Mouse (Mus musculus) right cerebral cortex, postnatal 25 days (tissue): ENCODE measurements around the gene Tmem169.

Experiments
- DNase-seq: peaks from one replicate; pipeline ENCODE4 v3.0.0; 2022

Gene Tmem169

DNA sequence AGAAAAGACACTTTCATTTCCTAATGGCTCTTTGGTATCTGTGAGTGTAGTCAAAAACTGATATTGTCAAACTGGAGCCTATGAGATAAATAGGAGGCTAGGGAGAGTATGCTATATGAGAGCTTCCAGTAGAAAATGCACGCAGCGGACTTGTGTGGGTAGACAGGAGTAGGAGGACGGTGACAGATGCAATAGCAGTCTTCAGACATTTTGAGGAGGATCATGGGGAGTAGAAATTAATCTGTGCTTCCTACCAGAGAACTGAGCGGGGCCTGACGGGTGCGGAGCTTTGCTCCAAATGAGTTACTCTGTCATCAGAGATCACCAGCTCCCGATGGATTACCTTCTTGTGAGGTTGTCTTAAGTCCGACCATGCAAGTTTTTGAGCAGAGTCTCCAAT is 52.6 kb downstream of the Tmem169 start:
- peak; percentile 10 for DNase-seq

DNA sequence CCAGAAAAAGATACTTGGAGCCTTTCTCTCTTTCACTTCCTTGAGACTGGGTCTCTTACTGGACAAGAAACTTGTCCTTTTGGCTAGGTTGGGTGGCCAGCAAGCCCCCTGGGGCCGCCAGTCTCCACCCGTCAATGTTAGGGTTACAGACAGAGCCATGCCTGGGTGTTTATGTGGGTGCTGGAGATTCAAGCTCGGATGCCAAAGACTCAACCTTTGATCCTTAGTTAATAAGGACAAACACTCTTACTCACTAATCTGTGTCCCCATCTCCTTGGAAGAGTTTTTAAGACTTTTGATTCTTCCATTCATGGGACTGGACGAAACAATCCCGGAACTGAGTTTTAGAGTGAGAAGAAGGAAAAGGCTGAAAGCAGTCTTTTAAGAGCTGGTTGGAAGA is 54.2 kb downstream of the Tmem169 start:
- DNase-seq = no peak

DNA sequence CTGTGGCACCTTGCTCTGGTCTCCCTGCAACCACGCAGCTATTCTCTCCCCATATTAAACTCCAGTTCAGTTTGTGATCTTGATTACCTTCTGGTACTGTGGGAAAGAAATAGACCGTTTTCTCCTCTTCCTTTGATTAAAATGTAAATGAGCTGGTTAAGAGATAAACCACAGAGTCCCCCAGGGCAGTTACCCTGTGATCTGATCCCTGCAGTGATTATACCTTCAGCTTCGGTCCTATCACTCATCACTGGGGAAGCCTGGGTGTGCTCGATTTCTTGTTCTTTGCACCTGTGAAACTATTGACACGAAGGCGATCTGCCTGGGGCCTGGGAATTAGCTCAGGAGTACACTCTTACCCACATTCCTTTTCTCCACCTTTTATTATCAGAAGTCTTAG is 63.7 kb downstream of the Tmem169 start:
- no peak for DNase-seq
